Mouse (Mus musculus): ENCODE results near the gene Eef1akmt1. TPM values are rescaled to one million over a fixed set of nuclear protein-coding genes. Genes with fewer than 3 reads are reported as not detected.

The Eef1akmt1 gene
- polyA plus RNA-seq, 2 experiments from 2014 or later: 125 to 148 TPM

DNA sequence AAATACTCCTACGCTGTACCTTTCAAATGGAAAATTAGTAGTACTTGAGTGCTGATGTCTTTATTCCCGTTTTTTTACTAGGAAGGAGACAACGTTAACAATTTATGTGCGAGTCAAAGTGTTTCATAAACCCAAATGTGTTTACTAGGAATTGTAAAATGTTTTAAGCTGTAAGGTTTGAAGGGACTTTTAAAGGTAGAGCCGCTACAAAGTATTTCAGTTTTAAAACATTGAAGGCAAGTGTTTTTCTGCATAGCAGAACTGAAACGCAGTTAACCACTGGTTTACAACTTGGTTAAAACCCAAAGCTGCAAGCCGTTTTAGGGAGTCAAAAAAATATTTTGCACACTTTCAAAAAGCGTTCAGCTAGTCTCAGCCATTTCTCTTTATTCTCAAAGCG lies 47.6 kb downstream of the Eef1akmt1 start:
- ATAC-seq: no peak

DNA sequence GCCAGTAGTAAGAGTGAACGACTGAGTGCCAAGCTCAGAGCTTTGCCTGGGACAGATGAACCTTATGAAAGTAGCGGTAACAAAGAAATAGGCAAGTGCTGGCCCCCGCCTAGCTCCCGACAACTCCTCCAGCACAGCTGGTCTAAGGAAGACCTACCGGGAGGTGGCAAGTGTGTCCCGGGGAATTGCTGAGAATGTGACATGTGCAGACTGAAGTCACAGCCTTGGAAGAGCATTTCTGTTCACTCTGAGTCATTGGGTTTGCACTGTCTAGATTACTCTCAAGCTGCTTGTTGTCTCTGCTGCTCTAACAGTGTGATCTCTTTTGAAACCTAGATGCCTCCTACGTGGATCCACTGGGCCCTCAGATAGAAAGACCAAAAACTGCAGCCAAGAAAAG lies 54.4 kb downstream of the Eef1akmt1 start:
- ATAC-seq: no peak

DNA sequence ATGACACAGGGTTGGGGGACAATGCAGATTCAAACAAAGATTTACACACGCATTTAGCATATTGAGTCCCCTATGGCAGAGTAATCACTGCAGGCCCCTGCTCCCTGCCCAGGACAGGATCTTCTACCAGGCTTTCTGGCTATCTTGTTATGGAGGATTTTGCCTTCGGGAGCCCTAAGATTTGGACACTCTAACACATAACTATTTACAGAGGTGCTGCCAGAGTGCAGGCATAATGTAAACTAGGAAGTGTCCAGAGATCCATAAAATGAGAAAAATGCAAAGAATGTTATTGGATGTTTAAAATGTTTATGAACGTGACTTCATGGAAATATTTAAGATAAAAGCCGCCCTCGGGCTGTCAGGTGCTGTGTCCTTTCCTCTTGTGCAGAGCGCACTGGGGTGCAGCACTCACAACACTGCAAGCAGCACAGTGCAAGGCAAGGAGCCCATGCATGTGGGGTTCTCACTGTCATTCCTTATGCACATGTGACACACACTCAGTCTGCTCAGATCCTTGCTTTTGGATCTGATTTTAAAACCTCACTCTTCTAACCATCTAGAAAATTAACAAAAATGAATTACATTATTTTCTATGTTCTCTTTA lies 56.2 kb downstream of the Eef1akmt1 start:
- no peak for ATAC-seq

DNA sequence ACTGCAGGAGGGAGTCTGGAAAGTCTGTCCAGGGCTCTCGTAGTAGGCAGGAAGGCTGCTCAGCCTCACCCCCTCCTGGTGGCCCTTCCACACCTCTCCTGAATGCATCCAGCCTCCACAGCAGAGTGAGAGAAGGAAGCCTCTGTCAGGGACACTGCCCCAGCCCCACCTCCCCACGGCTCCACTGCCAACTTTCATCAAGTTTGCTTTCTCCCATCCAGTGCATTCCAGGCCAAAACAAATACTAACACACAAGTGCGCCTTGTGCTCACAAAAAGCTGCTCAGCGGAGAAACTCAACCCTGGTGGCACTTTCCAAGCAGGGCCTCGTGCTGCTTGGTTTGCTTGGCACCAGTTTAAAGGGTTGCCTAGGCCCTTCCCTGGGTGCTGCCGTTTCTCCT lies 61.9 kb downstream of the Eef1akmt1 start:
- ATAC-seq: no peak

DNA sequence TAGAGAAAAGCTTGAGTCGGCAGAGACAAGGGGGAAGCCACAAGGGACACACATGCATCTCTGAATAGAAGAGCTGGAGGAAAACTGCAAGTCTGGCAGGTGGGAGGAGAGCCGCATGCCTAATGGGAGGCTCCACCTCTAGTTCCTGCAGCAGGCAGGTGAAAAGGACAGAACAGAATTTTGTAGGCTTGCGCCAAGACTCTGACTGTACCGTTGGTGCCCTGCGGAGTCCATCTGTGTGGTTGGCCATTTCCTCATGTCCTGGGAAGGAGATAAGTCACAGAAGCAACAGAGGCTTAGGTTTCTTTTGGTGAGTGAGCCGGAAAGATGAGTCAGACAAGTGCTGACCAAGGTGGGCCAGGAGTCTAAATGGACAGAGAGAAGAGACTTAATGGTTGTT lies 67.7 kb downstream of the Eef1akmt1 start:
- no peak for ATAC-seq

Other genes with a start within 250 kb of the Eef1akmt1 start
- gene Cryl1, start 173.1 kb downstream of the Eef1akmt1 start, polyA plus RNA-seq (2017; shearing (Covaris generic)): 10 to 100 TPM; 17.2 to 17.6 TPM
- 1 to 10 TPM; 2.8 to 3.0 TPM for gene Ift88, start 147.6 kb downstream of the Eef1akmt1 start, polyA plus RNA-seq (2017; shearing (Covaris generic))
- gene Il17d, start 46.8 kb downstream of the Eef1akmt1 start, polyA plus RNA-seq (2017; shearing (Covaris generic)): not detected
- 10 to 100 TPM; 21.2 to 28.7 TPM for gene Xpo4, start 93.8 kb upstream of the Eef1akmt1 start, polyA plus RNA-seq (2017; shearing (Covaris generic))
- not detected for gene Gm49361, start 174.5 kb upstream of the Eef1akmt1 start, polyA plus RNA-seq (2017; shearing (Covaris generic))
- gene Lats2, start 186.8 kb upstream of the Eef1akmt1 start, polyA plus RNA-seq (2017; shearing (Covaris generic)): 10 to 100 TPM; 17.9 to 20.7 TPM
- gene Sap18, start 226.6 kb upstream of the Eef1akmt1 start, polyA plus RNA-seq (2017; shearing (Covaris generic)): 100 to 1,000 TPM; 206 to 224 TPM

All from activated CD4-positive, CD25-positive, alpha-beta regulatory T cell, adult 4 months (primary cell).